Mouse (Mus musculus): Measurements from ENCODE around the gene Gm3460. TPM values are rescaled to one million over a fixed set of nuclear protein-coding genes. Genes with fewer than 3 reads are reported as not detected.
"Not testable (repeated sequence)": the region's sequence is repeated elsewhere in the genome, so short reads cannot be mapped to it uniquely, and the experiment has no call there.

Gene Gm3460
- not detected in 2 replicates for polyA plus RNA-seq (2015; fragmentation: Nextera tagmentation; extraction: Ambion mirVana)

DNA sequence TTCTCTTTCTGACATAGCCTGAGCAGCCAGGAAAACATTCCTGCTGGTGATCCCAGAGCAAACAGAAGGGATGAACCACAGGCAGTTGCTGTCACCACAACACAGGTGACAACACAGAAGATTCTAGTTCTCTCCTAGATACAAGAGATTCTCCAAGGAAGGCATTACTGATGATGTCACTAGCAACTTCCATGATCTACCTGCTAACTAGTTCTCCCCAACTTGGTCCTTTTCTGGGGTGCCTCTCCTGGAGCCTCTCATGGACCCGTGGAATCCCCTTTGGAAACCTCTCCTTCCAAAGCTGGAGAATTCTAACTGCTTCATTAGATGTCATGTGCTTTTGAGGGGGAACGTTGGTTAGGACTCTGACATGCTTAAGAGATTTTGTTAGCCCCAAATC is at the start of gene Gm3460:
Gm3460 (minus strand) TSS at position 101 of the 400 bp plus-strand sequence.
- not testable (repeated sequence) for DNase-seq (ENCODE audit: low spot score)

DNA sequence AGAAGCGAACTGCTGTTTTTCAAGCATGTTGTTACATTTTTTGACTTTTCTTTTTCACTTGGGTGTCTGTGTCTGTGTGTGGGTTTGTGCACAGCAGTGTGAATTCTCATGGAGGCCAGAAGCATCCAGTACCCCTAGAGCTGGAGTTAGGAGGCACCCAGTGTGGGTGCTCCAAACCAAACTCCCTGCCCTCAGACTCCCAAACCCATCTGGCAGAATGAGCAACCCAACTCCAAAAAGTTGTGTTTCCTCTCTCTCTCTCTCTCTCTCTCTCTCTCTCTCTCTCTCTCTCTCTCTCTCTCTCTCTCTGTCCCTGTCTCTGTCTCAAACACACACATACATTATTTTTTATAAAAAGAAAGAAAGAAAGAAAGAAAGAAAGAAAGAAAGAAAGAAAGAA is 15.8 kb downstream of the Gm3460 start:
- DNase-seq (ENCODE audit: low spot score) = not testable (repeated sequence)

DNA sequence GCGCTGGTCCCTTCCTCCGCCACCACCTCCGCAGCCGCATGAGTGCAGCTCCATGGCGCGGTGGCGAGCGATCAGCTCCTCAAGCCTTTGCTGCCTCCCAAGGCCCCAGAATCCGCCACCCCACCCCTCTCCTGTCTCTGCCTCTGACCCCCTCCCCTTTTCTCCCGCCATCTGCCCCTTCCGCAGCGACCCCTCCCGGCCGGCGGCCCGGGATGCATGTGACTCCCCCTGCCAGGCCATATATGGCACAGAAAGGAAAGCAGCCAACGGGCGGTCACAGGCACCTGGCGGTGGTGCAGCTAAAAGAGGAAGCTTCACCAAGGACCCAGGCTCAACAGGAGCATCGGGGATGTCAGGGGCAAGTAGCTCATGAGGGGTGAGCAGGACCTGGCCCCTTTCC is 17.2 kb downstream of the Gm3460 start:
- peak; percentile 2 for DNase-seq (ENCODE audit: low spot score)

DNA sequence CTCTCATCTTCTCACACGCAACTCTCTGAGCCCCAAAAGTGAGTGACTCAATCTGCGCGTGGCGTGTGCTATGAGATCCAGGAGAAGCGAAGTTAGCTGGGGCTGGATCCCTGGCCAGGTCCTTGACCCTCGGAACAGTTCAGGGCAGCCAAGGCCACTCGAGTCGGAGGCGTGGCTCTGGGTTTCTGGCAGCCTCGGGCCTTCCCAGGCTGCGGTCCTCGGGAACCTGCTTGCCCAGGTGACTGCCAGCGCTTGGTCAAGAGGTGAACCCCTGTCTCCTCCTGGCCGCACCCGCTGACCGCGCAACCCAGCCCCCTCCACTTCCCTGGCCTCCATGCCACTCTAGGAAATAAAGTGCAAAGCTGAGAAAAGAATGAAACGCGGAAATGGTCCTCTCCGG is 17.7 kb downstream of the Gm3460 start:
- peak; percentile 1 for DNase-seq (ENCODE audit: low spot score)

DNA sequence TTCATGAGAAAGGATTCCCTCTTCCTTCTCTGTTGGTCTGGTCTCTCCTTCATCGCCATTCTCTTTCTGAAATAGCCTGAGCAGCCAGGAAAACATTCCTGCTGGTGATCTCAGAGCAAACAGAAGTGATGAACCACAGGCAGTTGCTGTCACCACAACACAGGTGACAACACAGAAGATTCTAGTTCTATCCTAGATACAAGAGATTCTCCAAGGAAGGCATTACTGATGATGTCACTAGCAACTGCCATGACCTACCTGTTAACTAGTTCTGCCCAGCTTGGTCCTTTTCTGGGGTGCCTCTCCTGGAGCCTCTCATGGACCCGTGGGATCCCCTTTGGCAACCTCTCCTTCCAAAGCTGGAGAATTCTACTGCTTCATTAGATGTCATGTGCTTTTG is 31.7 kb downstream of the Gm3460 start, which contains the start of gene Gm3629:
Gm3629 (minus strand) TSS at position 101 of the 400 bp plus-strand sequence.
- not testable (repeated sequence) for DNase-seq (ENCODE audit: low spot score)

Other genes starting within 250 kb of the Gm3460 start
- not detected in 2 replicates for gene Gm16440, start 232.1 kb downstream of the Gm3460 start, polyA plus RNA-seq (2015; fragmentation: Nextera tagmentation; extraction: Ambion mirVana)
- 0.23 TPM in 1 of 2 replicates, not detected in the other for gene Gm3591, start 209.9 kb downstream of the Gm3460 start, polyA plus RNA-seq (2015; fragmentation: Nextera tagmentation; extraction: Ambion mirVana)
- 0.14 TPM in 1 of 2 replicates, not detected in the other for gene Gm3594, start 177.8 kb downstream of the Gm3460 start, polyA plus RNA-seq (2015; fragmentation: Nextera tagmentation; extraction: Ambion mirVana)
- gene Gm8356, start 85.1 kb downstream of the Gm3460 start, polyA plus RNA-seq (2015; fragmentation: Nextera tagmentation; extraction: Ambion mirVana) = not detected in 2 replicates
- gene Gm3629, start 31.8 kb downstream of the Gm3460 start, polyA plus RNA-seq (2015; fragmentation: Nextera tagmentation; extraction: Ambion mirVana) = not detected in 2 replicates
- not detected in 2 replicates for gene Gm10251, start 61.8 kb upstream of the Gm3460 start, polyA plus RNA-seq (2015; fragmentation: Nextera tagmentation; extraction: Ambion mirVana)
- gene Gm8050, start 97.8 kb upstream of the Gm3460 start, polyA plus RNA-seq (2015; fragmentation: Nextera tagmentation; extraction: Ambion mirVana) = not detected in 2 replicates
- 1.4 TPM in 2 replicates for gene Gm3636, start 119.9 kb upstream of the Gm3460 start, polyA plus RNA-seq (2015; fragmentation: Nextera tagmentation; extraction: Ambion mirVana)
- gene Gm8362, start 152.0 kb upstream of the Gm3460 start, polyA plus RNA-seq (2015; fragmentation: Nextera tagmentation; extraction: Ambion mirVana) = not detected in 2 replicates
- not detected in 2 replicates for gene Gm3642, start 217.9 kb upstream of the Gm3460 start, polyA plus RNA-seq (2015; fragmentation: Nextera tagmentation; extraction: Ambion mirVana)